8 mouse cellular contexts compared by ENCODE assay signal in the genomic region with DNA sequence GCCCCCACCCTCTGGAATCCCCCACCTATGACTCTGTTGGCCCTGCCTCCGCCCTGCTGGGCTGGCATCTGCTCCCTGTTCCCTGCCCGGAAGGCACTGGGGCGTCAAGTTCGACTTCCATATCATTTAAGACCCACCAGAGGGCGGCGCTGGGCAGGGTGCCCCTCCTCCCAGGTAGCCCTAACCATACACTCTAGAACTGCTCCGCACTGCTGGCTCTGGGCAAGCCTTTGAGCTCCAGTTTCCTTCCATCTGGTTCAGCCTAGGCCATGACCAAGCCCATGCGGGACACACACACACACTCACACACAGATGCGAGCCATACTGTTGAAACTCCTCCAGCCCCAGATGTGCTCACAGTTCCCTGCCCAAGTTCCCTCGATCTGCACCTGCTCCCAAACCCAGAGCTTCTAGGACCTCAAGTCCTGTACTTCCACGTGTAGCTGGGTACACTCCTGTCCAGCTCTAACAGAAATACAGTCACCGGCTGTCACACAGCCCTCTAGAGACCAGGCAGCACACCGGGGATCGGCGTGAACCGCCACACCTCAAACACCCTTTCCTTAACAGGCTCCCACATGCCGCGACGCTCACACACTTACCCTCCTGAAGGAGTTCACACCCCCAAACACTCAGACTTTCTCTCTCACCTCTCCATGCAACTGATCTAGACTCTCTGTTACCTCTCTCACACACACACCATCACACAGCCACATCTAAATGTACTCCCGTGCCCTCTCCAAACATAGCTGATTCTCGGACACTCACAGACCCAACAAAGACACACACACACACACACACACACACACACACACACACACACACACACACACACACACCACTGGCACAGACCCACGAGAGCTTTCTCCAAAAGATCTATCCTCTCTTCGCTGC. TPM values are rescaled to one million over a fixed set of nuclear protein-coding genes. Genes with fewer than 3 reads are reported as not detected.
DNase-seq lines count a peak whose midpoint lies in the region; ATAC-seq and TF ChIP-seq lines count a peak whose summit lies in the region.

No protein-coding gene starts in this region.

- 5% methylated on average over 23 of the region's 23 CpGs for WGBS in intestine, embryonic 15.5 days
- 2% methylated on average over 23 of the region's 23 CpGs for WGBS in olfactory bulb, adult 2 months

- no peak overlapping the region for H3K27ac ChIP-seq in intestine, embryonic 15.5 days
- H3K27ac ChIP-seq in olfactory bulb, adult 2 months (ENCODE audit: insufficient read depth, low read depth, low read length) = peak overlapping the region; percentile 67

- no peak overlapping the region for H3K9ac ChIP-seq in intestine, embryonic 15.5 days

- TF ChIP-seq POLR2A in olfactory bulb, adult 2 months (IDR thresholded peaks at IDR 0.05; ENCODE audit: insufficient read depth, low read depth, low read length) = no peak

- peaks cover 76% of the 10 kb centered on the region for H3K27me3 ChIP-seq in intestine, embryonic 15.5 days (replicated peaks)

- intact Hi-C loops in gastrocnemius, postnatal 14 days (cut with DNase I; ENCODE audit: low total_unique reads) = no loop called here

- 0 out of 2 replicates have a peak, but pooled peaks cover 4% of the 10 kb centered on the region for H3K4me1 ChIP-seq in intestine, embryonic 15.5 days (replicated peaks)
- peaks cover 45% of the 10 kb centered on the region for H3K4me1 ChIP-seq in olfactory bulb, adult 2 months (ENCODE audit: control insufficient read depth, insufficient read depth, low read length)

- H3K4me3 ChIP-seq in intestine, embryonic 15.5 days (replicated peaks) = peak overlapping the region; percentile 20; the same call in 1 of the 2 replicates
- peak overlapping the region; percentile 79 for H3K4me3 ChIP-seq in olfactory bulb, adult 2 months (ENCODE audit: insufficient read depth, low read depth, low read length)

- no peaks in the 10 kb centered on the region for H3K9me3 ChIP-seq in intestine, embryonic 15.5 days

- no peak for TF ChIP-seq CTCF in olfactory bulb, adult 2 months (IDR thresholded peaks at IDR 0.05; ENCODE audit: insufficient read depth, low read depth, low read length)

- peak; percentile 15 to 37 for DNase-seq in left cerebral cortex, adult 8-10 months (ENCODE audit: low spot score in 2 of 2)
- DNase-seq in left cerebral cortex, adult 9 months (ENCODE audit: low spot score in 2 of 2) = no peak
- DNase-seq in cerebellum, postnatal 36 days = peak; percentile 84 to 89
- no peak for DNase-seq in gastrocnemius, postnatal 14 days
- no peak for DNase-seq in gastrocnemius, postnatal 25 days
- no peak for DNase-seq in kidney, postnatal 25 days

- H3K4me2 ChIP-seq in intestine, embryonic 15.5 days (replicated peaks) = peak overlapping the region; percentile 49

- ATAC-seq in intestine, embryonic 15.5 days = no peak

- no peaks in the 10 kb centered on the region for H3K36me3 ChIP-seq in intestine, embryonic 15.5 days

RNA-seq across cellular contexts. Expression of a gene that starts 1.1 kb away (rescaled TPM):
- 10 to 100 TPM; 72.2 to 82.7 (median 76.7) TPM for total RNA-seq in left cerebral cortex, adult 8-10 months (2022)
- 1.3 and 1.5 TPM in 2 replicates for polyA plus RNA-seq in intestine, embryonic 15.5 days (2015; fragmentation: Nextera tagmentation; extraction: Ambion mirVana)
- polyA plus RNA-seq in olfactory bulb, adult 2 months (2012; ENCODE audit: insufficient read depth, insufficient read length, low replicate concordance, missing spikeins) = not detected in 2 replicates
- under 1 TPM; 0.14 to 0.16 TPM for total RNA-seq in gastrocnemius, postnatal 14 days (2021)
- total RNA-seq in gastrocnemius, postnatal 25 days (2021) = under 1 TPM in 1 of 2 experiments, not detected in 1; 0.13 TPM

Comparison
In these comparisons a context has a peak if more than half of its experiments do, and no peak if none do; other contexts are left out.
1. DNase-seq: peak in left cerebral cortex, adult 8-10 months (2 of 2) and cerebellum, postnatal 36 days (2 of 2); none in left cerebral cortex, adult 9 months (0 of 2), gastrocnemius, postnatal 14 days (single experiment), gastrocnemius, postnatal 25 days (single experiment) and kidney, postnatal 25 days (0 of 2).
2. RNA of a gene that starts 1.1 kb away (total RNA-seq): 72.2 to 82.7 TPM in left cerebral cortex, adult 8-10 months; 0.14 to 0.16 TPM in gastrocnemius, postnatal 14 days and 0.13 TPM in gastrocnemius, postnatal 25 days; every median in the first group is over 10 times any median in the second.